Mouse (Mus musculus) central nervous system, embryonic 18 days (tissue): Measurements from ENCODE around the gene Clec2d. TPM values are rescaled to one million over a fixed set of nuclear protein-coding genes. Genes with fewer than 3 reads are reported as not detected.

Experiments used
- polyA plus RNA-seq: library from polyadenylated mRNA; depleted of rRNA; stranded (reverse); fragments of >200 nt; gene quantifications from 2 replicates; pipeline ENCODE4 v1.2.3, GENCODE M21; 2012; rRNA removed

Gene Clec2d
- 5.4 and 8.6 TPM in 2 replicates for polyA plus RNA-seq

DNA sequence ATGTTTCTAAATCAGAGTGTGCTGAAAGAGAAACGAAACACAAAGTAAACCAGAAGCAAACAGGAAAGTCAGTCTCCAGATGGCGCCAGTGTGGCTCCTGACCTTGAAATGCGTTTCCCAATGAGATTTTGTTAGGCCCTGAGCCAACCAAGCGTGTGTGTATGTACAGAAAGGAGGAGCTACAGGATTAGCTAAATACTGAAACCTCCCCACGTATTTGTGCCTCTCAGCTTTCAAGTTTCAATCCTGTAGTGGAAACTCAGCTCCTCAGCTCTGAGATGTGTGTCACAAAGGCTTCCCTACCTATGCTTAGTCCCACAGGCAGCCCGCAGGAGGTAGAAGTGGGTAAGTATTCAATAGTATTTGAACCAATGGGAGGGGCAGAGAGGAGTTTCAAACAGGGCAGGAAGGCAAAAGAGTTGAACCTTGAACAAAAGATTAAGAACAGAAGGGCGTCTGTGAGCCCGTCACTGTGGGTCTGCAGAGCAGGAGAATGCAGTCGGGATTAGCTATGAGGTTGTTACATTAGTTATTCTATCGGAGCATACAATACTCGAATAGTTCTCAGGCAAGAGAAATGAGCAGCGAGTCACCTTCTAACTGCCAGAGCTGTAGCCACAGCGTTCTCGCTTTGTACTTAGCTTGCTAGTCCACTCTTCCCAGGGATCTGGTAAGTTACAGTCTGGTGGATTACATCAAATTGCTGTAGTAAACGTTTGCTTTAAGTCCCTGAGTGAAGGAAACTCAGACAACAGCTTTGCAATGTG, at the start of gene Clec2d:
TSS of gene Clec2d (plus strand) at position 213 of the 767 bp plus-strand sequence.

Other genes with a start within 250 kb of the Clec2d start
- gene Clec2g, start 246.2 kb upstream of the Clec2d start, polyA plus RNA-seq: not detected in 2 replicates
- 0.44 and 0.62 TPM in 2 replicates for gene Klrb1f, start 134.7 kb upstream of the Clec2d start, polyA plus RNA-seq
- 0.04 TPM in 1 of 2 replicates, not detected in the other for gene Clec2e, start 79.7 kb upstream of the Clec2d start, polyA plus RNA-seq
- gene Cd69, start 94.8 kb downstream of the Clec2d start, polyA plus RNA-seq: 0.04 TPM in 1 of 2 replicates, not detected in the other
- gene 4922502D21Rik, start 151.2 kb downstream of the Clec2d start, polyA plus RNA-seq: not detected in 2 replicates
- gene Clec12a, start 162.1 kb downstream of the Clec2d start, polyA plus RNA-seq: 0.08 and 0.59 TPM in 2 replicates
- gene Clec12b, start 205.3 kb downstream of the Clec2d start, polyA plus RNA-seq: 0.17 TPM in 2 replicates
- gene Clec1b, start 216.7 kb downstream of the Clec2d start, polyA plus RNA-seq: 0.36 and 0.49 TPM in 2 replicates
- gene Clec9a, start 228.2 kb downstream of the Clec2d start, polyA plus RNA-seq: 0.05 and 0.08 TPM in 2 replicates